Mouse (Mus musculus): ENCODE data around the gene Itgb1bp2.

Gene Itgb1bp2

DNA sequence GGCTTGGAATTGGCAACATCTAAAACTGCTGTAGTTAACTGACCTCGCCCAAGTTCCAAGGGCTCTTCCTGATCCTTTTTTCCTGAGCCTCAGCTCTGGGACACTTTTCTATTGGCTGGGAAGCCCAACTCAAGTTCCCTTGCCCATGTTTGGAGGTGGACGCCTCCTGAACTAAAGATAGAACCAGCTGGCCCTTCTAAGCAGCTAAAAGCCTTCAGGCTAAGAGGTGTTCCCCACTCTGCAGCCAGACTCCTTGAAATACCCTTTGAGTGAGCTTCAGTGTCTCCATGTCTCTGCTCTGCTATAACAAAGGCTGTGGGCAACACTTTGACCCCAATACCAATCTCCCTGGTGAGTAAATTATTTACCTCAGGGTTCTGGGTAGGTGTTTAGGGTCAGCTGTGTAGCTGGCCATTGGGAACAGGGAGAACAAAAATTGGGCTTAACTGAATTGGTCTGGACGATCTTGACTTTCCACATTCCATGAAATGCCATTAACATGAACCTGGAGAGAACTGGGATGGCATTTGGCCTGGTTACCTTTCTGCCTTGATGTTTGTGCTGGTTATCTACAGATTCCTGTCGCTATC lies at the start of gene Itgb1bp2:
TSS of gene Itgb1bp2 (plus strand) at position 203 of the 590 bp plus-strand sequence.
- peak; percentile 12 for DNase-seq (ENCODE audit: low spot score)

DNA sequence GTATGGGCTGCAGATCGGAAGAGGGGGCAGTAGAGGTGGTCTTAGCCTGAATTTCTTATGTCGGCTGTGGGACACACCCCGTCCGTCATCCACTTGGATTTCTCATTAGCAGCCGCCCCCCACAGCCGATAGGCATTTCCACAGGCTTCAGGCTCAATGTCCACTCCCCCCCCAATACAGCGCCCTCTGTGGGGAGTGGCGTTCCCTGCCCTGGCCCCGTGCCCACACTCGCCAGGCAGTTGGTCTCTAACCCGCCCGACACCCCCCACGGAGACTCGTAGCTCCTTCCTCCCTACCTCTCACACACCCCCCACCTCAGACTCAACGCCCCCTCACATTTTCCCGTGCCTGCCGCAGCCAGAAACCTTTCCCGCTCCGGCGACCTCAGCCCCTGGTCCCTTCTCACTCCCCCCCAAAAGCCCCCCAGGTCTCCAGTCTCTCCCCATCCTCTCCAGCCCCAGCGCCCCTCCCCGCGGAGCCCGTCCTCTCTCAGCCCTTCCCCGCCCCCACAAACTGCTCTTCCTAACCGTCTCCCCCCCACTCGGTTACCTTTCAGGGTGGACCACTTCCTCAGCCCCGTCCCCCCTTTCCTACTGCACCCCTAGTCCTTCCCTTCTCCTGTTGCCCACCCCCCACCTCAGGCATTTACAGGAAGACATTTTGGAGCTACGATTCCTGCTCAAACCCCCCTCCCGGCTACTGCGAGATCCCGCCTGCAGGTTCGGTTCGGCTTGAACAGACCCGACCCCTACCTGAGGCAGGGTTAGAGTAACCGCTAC lies 29.8 kb upstream of the Itgb1bp2 start:
- peak; percentile 29 for DNase-seq (ENCODE audit: low spot score)

DNA sequence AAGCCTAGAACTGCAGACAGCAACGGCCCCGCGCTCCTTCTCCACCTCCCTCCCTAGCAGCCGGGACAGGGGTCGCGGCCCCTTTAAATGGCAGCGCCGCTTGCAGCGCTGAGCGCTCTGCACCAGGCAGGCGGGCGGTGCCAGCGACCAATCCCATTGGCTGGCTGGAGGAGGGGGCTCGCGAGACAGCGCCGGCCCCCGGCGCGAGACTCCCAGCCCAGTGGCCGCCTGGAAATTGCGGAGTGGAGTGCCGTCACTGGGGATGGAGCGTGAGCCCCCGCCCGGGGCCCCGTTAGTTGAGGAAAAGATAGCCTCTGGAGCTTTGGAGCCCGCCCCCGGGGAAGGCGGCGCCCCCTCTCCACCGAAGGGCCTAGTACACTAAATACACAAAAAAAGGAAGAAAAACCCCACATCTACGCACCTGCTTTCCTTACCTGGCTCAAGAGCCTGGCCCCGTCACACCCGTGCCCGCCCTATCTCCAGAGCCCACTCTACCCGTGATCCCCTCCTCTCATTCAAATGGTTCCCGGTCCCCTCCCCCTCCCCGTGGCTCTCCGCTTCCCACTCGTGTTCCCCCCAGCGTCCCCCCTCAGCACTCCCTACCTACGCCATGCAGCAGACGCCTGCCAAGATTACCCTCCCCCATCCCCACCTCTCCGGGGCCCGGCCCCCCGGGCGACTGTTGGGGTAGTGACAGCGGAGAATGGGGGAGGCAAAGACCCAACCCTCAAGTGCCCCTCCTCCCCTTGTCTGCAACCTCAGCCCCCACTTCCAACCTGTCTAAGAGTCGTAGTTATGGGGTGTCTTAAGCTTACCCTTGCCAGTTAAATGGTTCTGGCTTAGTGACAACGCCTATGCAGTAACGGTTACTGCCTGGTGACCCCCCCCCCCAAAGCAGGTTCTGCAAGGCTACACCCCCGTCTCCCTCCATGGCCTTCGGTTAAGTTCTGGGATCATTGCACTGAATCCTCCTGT lies 28.9 kb upstream of the Itgb1bp2 start:
- DNase-seq (ENCODE audit: low spot score) = peak; percentile 90

DNA sequence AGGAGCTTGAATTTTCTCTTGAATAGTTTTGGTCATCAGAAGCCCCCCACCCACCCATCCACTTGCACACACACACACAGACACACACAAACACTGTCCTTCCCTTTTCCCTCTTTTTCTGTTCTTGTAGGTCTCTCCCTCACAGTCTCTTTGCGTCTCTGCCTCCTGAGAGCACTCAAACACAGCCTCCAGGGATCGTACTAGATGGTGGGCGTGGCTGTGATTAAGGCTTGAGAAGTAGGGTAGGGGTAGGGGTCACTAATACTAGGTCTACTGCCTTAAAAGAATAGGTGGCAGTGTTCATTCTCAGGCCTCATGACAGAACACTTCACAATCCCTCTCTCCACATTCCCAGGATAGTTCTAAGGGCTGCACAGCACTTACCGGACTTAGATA lies 28.2 kb upstream of the Itgb1bp2 start, which contains the start of gene Zmym3:
TSS of gene Zmym3 (minus strand) at position 150 of the 396 bp plus-strand sequence.
- DNase-seq (ENCODE audit: low spot score) = peak; percentile 6

DNA sequence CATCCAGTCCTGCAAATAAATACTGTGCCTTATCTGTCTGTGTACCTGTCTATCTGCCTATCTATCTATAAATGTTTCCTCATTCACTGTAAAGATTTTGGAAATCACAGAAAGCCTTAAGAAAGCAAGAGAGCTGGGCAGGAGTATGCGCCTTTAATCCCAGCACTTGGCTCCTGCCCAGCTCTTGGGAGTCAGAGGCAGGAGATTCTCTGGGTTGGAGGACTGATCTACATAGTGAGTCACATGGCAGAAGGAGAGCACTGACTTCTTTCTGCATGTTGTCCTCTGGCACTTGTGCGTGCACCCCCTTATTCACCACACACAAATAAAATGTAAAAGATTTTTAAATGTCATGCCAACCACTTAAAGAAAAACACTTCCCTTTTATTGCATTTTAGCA lies 25.4 kb upstream of the Itgb1bp2 start:
- DNase-seq (ENCODE audit: low spot score) = no peak

DNA sequence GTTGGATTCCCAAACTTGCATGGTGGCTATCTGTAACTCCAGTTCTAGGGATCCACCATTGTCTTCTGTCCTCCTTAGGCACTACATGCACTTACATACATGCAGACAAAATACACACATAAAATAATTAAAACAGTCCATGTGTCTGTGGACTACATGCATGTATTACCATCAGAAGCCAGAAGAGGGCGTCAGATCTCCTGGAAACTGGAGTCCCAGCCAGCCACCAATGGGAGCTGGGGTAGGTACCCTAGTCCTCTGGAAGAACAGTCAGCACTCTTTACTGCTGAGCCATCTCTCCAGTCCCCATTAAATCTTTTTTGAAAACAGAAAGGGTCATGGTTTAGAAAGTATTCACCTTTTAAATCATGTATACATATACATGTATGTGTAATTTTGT lies 21.1 kb upstream of the Itgb1bp2 start:
- peak; percentile 21 for DNase-seq (ENCODE audit: low spot score)

DNA sequence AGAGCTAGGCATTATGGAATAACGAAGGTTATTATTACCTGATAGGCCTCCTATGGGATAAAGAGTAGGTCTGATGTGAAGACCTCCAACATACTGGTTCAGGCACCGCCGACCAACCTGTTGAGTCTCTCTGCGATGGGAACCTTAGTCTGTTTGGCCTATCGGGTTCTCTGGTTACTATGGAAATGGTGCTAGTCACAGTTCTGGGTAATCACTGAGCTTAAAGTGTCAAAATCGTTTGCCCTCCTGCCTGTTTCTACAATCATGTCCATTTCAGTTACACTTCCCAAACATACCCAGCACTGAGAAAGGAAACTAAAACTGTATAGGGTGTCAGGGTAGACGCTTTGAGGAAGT lies 20.1 kb upstream of the Itgb1bp2 start:
- no peak for DNase-seq (ENCODE audit: low spot score)

DNA sequence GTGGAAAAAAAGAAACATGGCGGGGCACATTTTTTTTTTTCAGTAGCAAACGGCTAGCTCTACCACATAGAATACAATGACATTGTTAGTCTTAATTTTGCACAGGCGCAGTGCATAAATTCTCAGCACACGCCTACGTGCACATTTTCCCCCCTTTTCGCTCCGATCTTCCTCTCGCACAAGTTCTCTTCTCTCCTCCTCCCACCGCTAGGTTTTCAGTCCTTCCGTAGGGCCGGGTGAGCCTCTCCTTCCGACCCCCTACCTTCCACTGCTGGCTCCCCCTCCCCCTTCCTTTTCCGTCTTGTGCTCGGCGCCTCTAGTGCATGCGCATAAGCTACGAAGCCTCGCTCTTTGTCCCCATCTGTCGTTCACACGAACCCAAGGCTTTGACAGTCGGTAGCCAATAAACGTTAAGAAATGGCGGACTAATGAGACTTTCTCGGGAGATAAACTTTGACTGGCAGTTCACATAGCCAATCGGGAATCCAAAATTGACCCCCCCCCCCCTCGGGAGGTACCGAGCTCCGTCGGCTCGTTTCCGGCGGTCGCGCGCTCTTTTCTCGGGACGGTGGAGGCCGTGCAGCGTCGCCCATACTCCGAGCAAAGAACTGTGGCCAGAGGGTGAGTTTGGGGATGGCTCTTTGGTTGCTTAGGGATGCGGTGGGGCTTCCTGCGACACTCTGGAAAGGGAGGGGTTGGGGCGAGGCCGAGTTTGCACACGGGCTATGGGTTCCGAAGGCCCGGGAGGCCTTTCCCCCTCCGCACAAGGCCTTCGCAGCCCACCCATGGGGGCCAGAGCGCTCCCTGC lies 19.5 kb upstream of the Itgb1bp2 start, which contains the start of gene Nono:
TSS of gene Nono (plus strand) at position 177 of the 808 bp plus-strand sequence.
- DNase-seq (ENCODE audit: low spot score) = peak; percentile 92

DNA sequence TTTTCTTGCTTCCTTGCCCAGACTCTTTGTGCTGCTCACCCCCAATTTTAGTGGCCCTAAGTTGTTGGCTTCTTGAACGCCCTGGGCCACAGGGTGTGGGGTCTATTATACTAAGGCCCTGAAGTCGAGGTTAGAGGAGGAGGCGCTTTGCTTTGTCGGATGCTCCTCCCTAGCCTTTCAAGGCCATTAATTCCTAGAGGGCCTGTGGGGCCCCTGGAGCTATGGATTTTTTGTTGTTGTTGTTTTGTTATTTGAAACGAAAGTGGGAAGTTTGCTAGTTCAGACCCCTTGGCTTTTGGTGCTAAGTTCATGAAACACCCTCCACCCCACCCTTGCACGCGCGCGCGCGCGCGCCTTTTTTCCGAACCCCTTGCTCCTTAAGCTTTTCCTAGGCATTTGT lies 18.9 kb upstream of the Itgb1bp2 start:
- no peak for DNase-seq (ENCODE audit: low spot score)

DNA sequence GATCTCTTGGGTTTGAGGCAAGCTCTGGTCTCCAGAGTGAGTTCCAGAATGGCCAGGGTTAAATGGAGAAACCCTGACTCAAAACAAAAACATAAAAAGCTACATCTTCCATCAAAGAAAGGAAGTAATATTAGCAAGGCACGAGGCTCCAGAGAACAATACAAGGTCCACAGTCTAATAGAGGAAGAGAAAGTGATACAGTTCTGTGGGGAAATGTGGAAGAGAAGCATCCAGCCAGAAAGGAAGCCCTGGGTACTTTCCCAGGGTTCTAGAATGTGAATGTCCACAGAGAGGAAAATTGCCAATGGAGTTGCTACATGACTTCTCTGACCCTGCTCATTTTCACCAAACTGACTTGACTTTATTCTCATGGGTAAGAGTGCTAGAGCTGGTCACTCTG lies 2.3 kb downstream of the Itgb1bp2 start:
- no peak for DNase-seq (ENCODE audit: low spot score)

DNA sequence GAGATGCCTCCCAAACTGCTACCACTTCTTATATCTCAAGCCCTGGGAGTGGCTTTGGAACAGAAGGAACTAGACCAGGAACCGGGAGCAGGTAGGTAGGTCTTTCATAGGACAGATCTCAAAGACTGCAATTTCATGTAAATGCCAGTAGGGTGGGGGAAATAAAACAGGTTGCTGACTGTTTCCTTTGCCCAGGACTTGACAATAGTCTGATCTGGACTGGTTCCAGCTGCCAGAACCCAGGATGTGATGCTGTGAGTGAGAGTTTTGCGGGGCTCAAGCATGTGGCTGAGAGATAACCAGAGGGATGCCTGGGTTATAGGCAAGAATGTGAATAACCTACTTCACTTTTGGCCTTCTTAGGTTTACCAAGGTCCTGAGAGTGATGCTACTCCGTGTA lies 2.7 kb downstream of the Itgb1bp2 start:
- DNase-seq (ENCODE audit: low spot score) = no peak

DNA sequence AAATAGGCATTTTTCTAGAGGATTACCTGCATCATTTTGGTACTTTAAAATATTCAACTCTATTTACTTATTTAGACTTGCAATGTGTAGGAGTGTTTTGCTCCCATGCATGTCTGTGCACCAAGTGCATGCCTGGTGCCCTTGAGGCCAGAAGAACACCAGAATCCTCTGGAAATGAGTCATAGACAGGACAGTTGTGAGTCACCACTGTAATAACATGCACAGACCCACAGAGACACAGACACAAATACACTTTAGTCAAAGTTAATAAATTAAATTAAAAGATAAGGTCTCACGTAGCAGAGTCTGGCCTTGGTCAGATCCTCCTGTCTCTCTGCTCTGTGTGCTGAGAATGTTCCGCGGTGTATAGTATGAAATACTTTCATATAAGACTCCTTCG lies 23.3 kb downstream of the Itgb1bp2 start:
- DNase-seq (ENCODE audit: low spot score) = no peak

DNA sequence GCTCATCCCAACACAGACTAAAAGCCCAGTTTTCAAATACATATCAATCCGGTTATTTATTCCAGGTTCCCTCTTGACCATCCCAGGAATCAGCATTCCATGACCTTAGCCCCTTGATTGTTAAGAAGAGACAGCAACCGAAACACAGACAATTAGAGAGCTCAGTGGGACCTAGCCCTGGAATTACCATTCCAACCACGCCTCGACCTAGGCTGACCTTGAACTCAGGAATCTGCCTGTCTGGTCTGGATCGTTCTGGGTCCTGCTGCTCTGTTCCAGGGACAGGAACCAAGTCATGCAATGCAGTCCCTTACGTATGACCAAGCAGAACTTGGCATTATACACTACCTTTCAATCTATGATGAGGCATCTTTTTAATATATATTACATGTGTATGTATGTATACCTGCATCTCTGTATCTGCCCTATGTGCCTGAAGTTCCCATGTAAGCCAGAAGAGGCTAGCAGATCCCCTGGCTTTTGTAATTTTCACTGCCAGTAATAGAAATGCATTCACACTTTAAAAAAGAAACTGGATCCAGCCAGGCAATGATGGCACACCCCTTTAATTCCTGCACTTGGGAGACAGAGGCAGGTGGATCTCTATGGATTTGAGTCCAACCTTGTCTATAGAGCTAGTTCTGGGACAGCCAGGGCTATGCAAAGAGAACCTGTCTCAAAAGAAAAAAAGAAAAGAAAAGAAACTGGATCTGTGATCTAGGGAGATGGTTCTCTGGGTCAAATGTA lies 32.9 kb downstream of the Itgb1bp2 start:
- no peak for DNase-seq (ENCODE audit: low spot score)

DNA sequence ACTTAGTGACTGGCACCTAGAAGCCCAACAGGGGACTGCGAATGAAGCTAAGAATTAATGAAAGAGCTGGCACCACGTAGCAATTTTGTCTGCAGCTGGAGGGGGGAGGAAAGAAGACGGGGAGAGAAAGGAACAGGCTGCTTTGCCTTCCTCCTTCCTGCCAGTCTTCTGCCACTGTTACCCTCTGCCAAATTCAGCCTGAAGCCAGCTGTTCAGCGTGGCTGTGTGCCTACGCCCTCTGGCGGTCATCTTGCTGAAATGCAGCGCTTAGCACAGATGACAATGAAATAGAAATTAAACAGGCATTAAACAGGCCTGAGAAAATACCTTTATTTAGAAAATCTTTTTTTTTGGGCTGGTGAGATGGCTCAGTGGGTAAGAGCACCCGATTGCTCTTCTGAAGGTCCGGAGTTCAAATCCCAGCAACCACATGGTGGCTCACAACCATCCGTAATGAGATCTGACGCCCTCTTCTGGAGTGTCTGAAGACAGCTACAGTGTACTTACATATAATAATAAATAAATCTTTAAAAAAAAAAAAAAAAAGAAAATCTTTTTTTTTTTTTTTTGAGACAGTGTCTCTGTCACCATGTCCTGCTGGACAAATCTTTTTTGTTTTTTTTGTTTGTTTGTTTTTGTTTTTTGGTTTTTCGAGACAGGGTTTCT lies 37.7 kb downstream of the Itgb1bp2 start:
- peak; percentile 7 for DNase-seq (ENCODE audit: low spot score)

Measured in lung, postnatal 25 days (tissue).